Mouse (Mus musculus) thymus, adult 2 months (tissue): ENCODE data around the gene Tufm.

Experiments
- CTCF ChIP-seq: fragments of 200-500 bp; IDR thresholded peaks from 2 replicates; pipeline ENCODE4 v1.5.1; 2012; ENCODE audit warnings: mild to moderate bottlenecking, control low read depth, low read length, moderate library complexity, borderline replicate concordance; ENCODE audit not compliant: control insufficient read depth, poor library complexity, insufficient read depth; ENCODE audit errors: extremely low read depth
- POLR2A ChIP-seq: fragments of 200-500 bp; IDR thresholded peaks from 2 replicates; pipeline ENCODE4 v1.6.1; 2012; ENCODE audit warnings: mild to moderate bottlenecking, low read length, control low read depth, moderate library complexity; ENCODE audit not compliant: control insufficient read depth, poor library complexity, insufficient read depth; ENCODE audit errors: extremely low read depth

GRCm38 (mm10) chr7:126466116-126466515, 21.0 kb upstream of the Tufm start:
- TF ChIP-seq CTCF (no peak), POLR2A (no peak)
